Comparison of ENCODE assay signal across 8 mouse cellular contexts in the genomic region with DNA sequence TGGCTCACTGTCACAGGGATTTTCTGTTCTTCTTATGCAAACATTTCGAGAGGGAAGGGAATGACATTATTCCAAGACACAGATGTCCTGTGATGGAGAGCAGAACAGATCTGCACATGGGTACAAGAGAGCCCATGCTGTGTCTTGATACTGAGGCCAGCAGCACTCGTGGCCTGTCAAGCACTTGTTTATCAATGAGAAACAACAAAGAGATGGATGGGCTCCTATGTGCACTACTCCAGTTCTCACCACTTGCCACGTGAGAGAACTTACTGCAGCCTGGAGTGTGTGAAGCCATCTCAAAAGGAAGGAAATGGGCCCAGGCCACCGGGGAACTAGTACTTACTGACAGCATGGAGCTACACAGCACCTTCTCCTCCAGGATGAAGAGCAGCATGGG. TPM values are rescaled to one million over a fixed set of nuclear protein-coding genes. Genes with fewer than 3 reads are reported as not detected.
DNase-seq lines count a peak whose midpoint lies in the region; ATAC-seq and TF ChIP-seq lines count a peak whose summit lies in the region.

No protein-coding gene starts in this region.

- no peak overlapping the region for H3K9ac ChIP-seq in liver, adult 2 months (ENCODE audit: low read depth, low read length)
- no peak overlapping the region for H3K9ac ChIP-seq in forebrain, embryonic 13.5 days
- no peak overlapping the region for H3K9ac ChIP-seq in liver, embryonic 16.5 days (ENCODE audit: low read depth, low read length)

- peaks cover 16% of the 10 kb centered on the region; the same call in 1 of the 2 replicates for H3K79me2 ChIP-seq in liver, adult 2 months (ENCODE audit: control insufficient read depth, insufficient read depth, low read length)

- H3K4me3 ChIP-seq in gastrocnemius, adult 2 months: peak overlapping the region; percentile 16; the same call in 1 of the 2 replicates
- H3K4me3 ChIP-seq in liver, adult 2 months (ENCODE audit: insufficient read depth, low read depth, low read length): no peak overlapping the region
- H3K4me3 ChIP-seq in forebrain, embryonic 13.5 days: no peak overlapping the region
- H3K4me3 ChIP-seq in liver, embryonic 16.5 days (ENCODE audit: low read depth, low read length): no peak overlapping the region

- WGBS in liver, adult 2 months: 78% methylated on average over 4 of the region's 4 CpGs
- WGBS in forebrain, embryonic 13.5 days: 49% methylated on average over 4 of the region's 4 CpGs
- 33% methylated on average over 4 of the region's 4 CpGs for WGBS in liver, embryonic 16.5 days (ENCODE audit: insufficient replicate concordance)

- TF ChIP-seq CTCF in gastrocnemius, adult 2 months (IDR thresholded peaks at IDR 0.05): no peak
- TF ChIP-seq CTCF in liver, adult 2 months (IDR thresholded peaks at IDR 0.05; ENCODE audit: low read depth, low read length): no peak

- peaks cover 21% of the 10 kb centered on the region for H3K4me1 ChIP-seq in liver, adult 2 months (ENCODE audit: control insufficient read depth, insufficient read depth, low read length)
- peaks cover 38% of the 10 kb centered on the region for H3K4me1 ChIP-seq in forebrain, embryonic 13.5 days
- H3K4me1 ChIP-seq in liver, embryonic 16.5 days (ENCODE audit: control insufficient read depth, low read depth, low read length): peaks cover 29% of the 10 kb centered on the region

- no peaks in the 10 kb centered on the region for H3K9me3 ChIP-seq in forebrain, embryonic 13.5 days (replicated peaks)
- no peaks in the 10 kb centered on the region for H3K9me3 ChIP-seq in liver, embryonic 16.5 days (replicated peaks; ENCODE audit: control insufficient read depth, low read length)

- H3K27ac ChIP-seq in gastrocnemius, adult 2 months: peak overlapping the region; percentile 86
- H3K27ac ChIP-seq in liver, adult 2 months (replicated peaks; ENCODE audit: insufficient read depth, low read depth, low read length): peak overlapping the region; percentile 10
- peak overlapping the region; percentile 5; the same call in 1 of the 2 replicates for H3K27ac ChIP-seq in forebrain, embryonic 13.5 days
- H3K27ac ChIP-seq in liver, embryonic 16.5 days (ENCODE audit: low read length): peak overlapping the region; percentile 33; the same call in 1 of the 2 replicates

- no peak for TF ChIP-seq POLR2A in liver, adult 2 months (IDR thresholded peaks at IDR 0.05; ENCODE audit: extremely low read depth, insufficient read depth, low read length)

- DNase-seq in gastrocnemius, adult 2 months: no peak
- no peak for DNase-seq in gastrocnemius, postnatal 36 days
- no peak for DNase-seq in liver, adult 2 months (ENCODE audit: extremely low read depth, low read depth, low spot score)
- no peak for DNase-seq in liver
- DNase-seq in urinary bladder, postnatal 10 days (ENCODE audit: low spot score): no peak
- DNase-seq in ovary, postnatal 10 days (ENCODE audit: low spot score): no peak

- H3K27me3 ChIP-seq in liver, adult 2 months (ENCODE audit: control insufficient read depth, insufficient read depth, low read length): no peaks in the 10 kb centered on the region
- H3K27me3 ChIP-seq in forebrain, embryonic 13.5 days: no peaks in the 10 kb centered on the region
- no peaks in the 10 kb centered on the region for H3K27me3 ChIP-seq in liver, embryonic 16.5 days (ENCODE audit: control insufficient read depth, insufficient read depth, low read depth, low read length)

- intact Hi-C loops in gastrocnemius, adult 2 months (cut with DNase I): no loop called here
- intact Hi-C loops in gastrocnemius, postnatal 36 days (cut with DNase I): no loop called here

- H3K36me3 ChIP-seq in liver, adult 2 months (ENCODE audit: control insufficient read depth, insufficient read depth, low read length): no peaks in the 10 kb centered on the region
- no peaks in the 10 kb centered on the region for H3K36me3 ChIP-seq in forebrain, embryonic 13.5 days (ENCODE audit: poor library complexity, severe bottlenecking)
- no peaks in the 10 kb centered on the region for H3K36me3 ChIP-seq in liver, embryonic 16.5 days (ENCODE audit: control insufficient read depth, insufficient read depth)

- no peak for ATAC-seq in forebrain, embryonic 13.5 days
- ATAC-seq in liver, embryonic 16.5 days (ENCODE audit: low read depth): no peak

- no peak overlapping the region for H3K4me2 ChIP-seq in forebrain, embryonic 13.5 days
- no peak overlapping the region for H3K4me2 ChIP-seq in liver, embryonic 16.5 days (ENCODE audit: low read depth, low read length)

RNA-seq across cellular contexts. Expression of a gene that starts 27.2 kb away (rescaled TPM):
- total RNA-seq in gastrocnemius, adult 2 months (2021): 10 to 100 TPM; 15.3 to 27.4 TPM
- total RNA-seq in gastrocnemius, postnatal 36 days (2021): 10 to 100 TPM; 15.0 to 16.1 TPM
- total RNA-seq in liver, adult 2 months (2014; rRNA removed): 4.3 and 7.6 TPM in 2 replicates
- polyA plus RNA-seq in liver, adult 2 months (2012; rRNA removed): 9.1 and 9.9 TPM in 2 replicates
- 31.1 and 33.9 TPM in 2 replicates for polyA plus RNA-seq in forebrain, embryonic 13.5 days (2015; fragmentation: Nextera tagmentation; extraction: Ambion mirVana)
- 25.1 and 29.4 TPM in 2 replicates for polyA plus RNA-seq in liver, embryonic 16.5 days (2015; fragmentation: Nextera tagmentation; extraction: Ambion mirVana)

Comparison
In these comparisons a context has a peak if more than half of its experiments do, and no peak if none do; other contexts are left out.
1. H3K27ac ChIP-seq: peak in every context shown above with its lines; median percentile 86 in gastrocnemius, adult 2 months; 33 in liver, embryonic 16.5 days; 10 in liver, adult 2 months; 5 in forebrain, embryonic 13.5 days.